Mouse (Mus musculus): ENCODE data around the gene Gm49333. TPM values are rescaled to one million over a fixed set of nuclear protein-coding genes. Genes with fewer than 3 reads are reported as not detected.

The Gm49333 gene
- polyA plus RNA-seq, 1 experiment: not detected

- no peak overlapping the region for H3K4me3 ChIP-seq (replicated peaks; ENCODE audit: insufficient read depth, low read depth, low read length)
- DNase-seq: no peak
- WGBS: 64% methylated on average over 7 of the region's 7 CpGs
- H3K27ac ChIP-seq (ENCODE audit: insufficient read depth, low read length): no peak overlapping the region
- H3K4me1 ChIP-seq (ENCODE audit: control insufficient read depth, insufficient read depth, low read length): no peaks in the 10 kb centered on the region
- no peaks in the 10 kb centered on the region; the same call in 1 of the 2 replicates for H3K27me3 ChIP-seq (ENCODE audit: control insufficient read depth, insufficient read depth, low read length)
- TF ChIP-seq POLR2A (IDR thresholded peaks at IDR 0.05; ENCODE audit: borderline replicate concordance, insufficient read depth, low read length): no peak
These were observed 16.2 kb upstream of the Gm49333 start for GRCm38 (mm10) chr16:20595060-20595673.

GRCm38 (mm10) chr16:20595737-20596136 lies 15.7 kb upstream of the Gm49333 start:
- H3K4me1 ChIP-seq (ENCODE audit: control insufficient read depth, insufficient read depth, low read length): no peaks in the 10 kb centered on the region
- H3K27me3 ChIP-seq (ENCODE audit: control insufficient read depth, insufficient read depth, low read length): no peaks in the 10 kb centered on the region; the same call in 1 of the 2 replicates
- 85% methylated on average over 4 of the region's 4 CpGs for WGBS
- no peak for TF ChIP-seq POLR2A (IDR thresholded peaks at IDR 0.05; ENCODE audit: borderline replicate concordance, insufficient read depth, low read length)
- no peak for DNase-seq
- no peak overlapping the region for H3K27ac ChIP-seq (ENCODE audit: insufficient read depth, low read length)
- no peak overlapping the region for H3K4me3 ChIP-seq (replicated peaks; ENCODE audit: insufficient read depth, low read depth, low read length)

GRCm38 (mm10) chr16:20596687-20597441 lies 14.5 kb upstream of the Gm49333 start:
- 71% methylated on average over 7 of the region's 7 CpGs for WGBS
- Histone ChIP-seq H3K4me1 (ENCODE audit: control insufficient read depth, insufficient read depth, low read length) (no peaks in the 10 kb centered on the region), H3K27ac (ENCODE audit: insufficient read depth, low read length) (no peak overlapping the region), H3K27me3 (ENCODE audit: control insufficient read depth, insufficient read depth, low read length) (no peaks in the 10 kb centered on the region; the same call in 1 of the 2 replicates), H3K4me3 (replicated peaks; ENCODE audit: insufficient read depth, low read depth, low read length) (no peak overlapping the region)
- TF ChIP-seq POLR2A (IDR thresholded peaks at IDR 0.05; ENCODE audit: borderline replicate concordance, insufficient read depth, low read length): no peak
- no peak for TF ChIP-seq CTCF (IDR thresholded peaks at IDR 0.05; ENCODE audit: borderline replicate concordance, insufficient read depth, low read depth, low read length)
- no peak for DNase-seq

GRCm38 (mm10) chr16:20600511-20600910 lies 10.9 kb upstream of the Gm49333 start:
- H3K27me3 ChIP-seq (ENCODE audit: control insufficient read depth, insufficient read depth, low read length): no peaks in the 10 kb centered on the region; the same call in 1 of the 2 replicates
- no peaks in the 10 kb centered on the region for H3K4me1 ChIP-seq (ENCODE audit: control insufficient read depth, insufficient read depth, low read length)
- WGBS: 13% methylated on average over 5 of the region's 5 CpGs
- no peak overlapping the region for H3K4me3 ChIP-seq (replicated peaks; ENCODE audit: insufficient read depth, low read depth, low read length)
- H3K27ac ChIP-seq (ENCODE audit: insufficient read depth, low read length): no peak overlapping the region
- TF ChIP-seq POLR2A (IDR thresholded peaks at IDR 0.05; ENCODE audit: borderline replicate concordance, insufficient read depth, low read length) (no peak), CTCF (IDR thresholded peaks at IDR 0.05; ENCODE audit: borderline replicate concordance, insufficient read depth, low read depth, low read length) (no peak)
- no peak for DNase-seq

GRCm38 (mm10) chr16:20604705-20605104 lies 6.7 kb upstream of the Gm49333 start:
- Histone ChIP-seq H3K27me3 (ENCODE audit: control insufficient read depth, insufficient read depth, low read length) (no peaks in the 10 kb centered on the region), H3K4me3 (replicated peaks; ENCODE audit: insufficient read depth, low read depth, low read length) (no peak overlapping the region), H3K4me1 (ENCODE audit: control insufficient read depth, insufficient read depth, low read length) (no peaks in the 10 kb centered on the region), H3K27ac (ENCODE audit: insufficient read depth, low read length) (no peak overlapping the region)
- WGBS: 19% methylated on average over 9 of the region's 9 CpGs
- DNase-seq: no peak
- no peak for TF ChIP-seq CTCF (IDR thresholded peaks at IDR 0.05; ENCODE audit: borderline replicate concordance, insufficient read depth, low read depth, low read length)
- TF ChIP-seq POLR2A (IDR thresholded peaks at IDR 0.05; ENCODE audit: borderline replicate concordance, insufficient read depth, low read length): no peak

- TF ChIP-seq POLR2A (IDR thresholded peaks at IDR 0.05; ENCODE audit: borderline replicate concordance, insufficient read depth, low read length) (peak; percentile 97), CTCF (IDR thresholded peaks at IDR 0.05; ENCODE audit: borderline replicate concordance, insufficient read depth, low read depth, low read length) (no peak)
- H3K4me3 ChIP-seq (replicated peaks; ENCODE audit: insufficient read depth, low read depth, low read length): peak overlapping the region; percentile 96
- DNase-seq: peak; percentile 80 to 82
- peak overlapping the region; percentile 55 for H3K27ac ChIP-seq (ENCODE audit: insufficient read depth, low read length)
- H3K27me3 ChIP-seq (ENCODE audit: control insufficient read depth, insufficient read depth, low read length): no peaks in the 10 kb centered on the region
- under 1% methylated on average over 28 of the region's 28 CpGs for WGBS
- H3K4me1 ChIP-seq (ENCODE audit: control insufficient read depth, insufficient read depth, low read length): no peaks in the 10 kb centered on the region
These were observed 681 bp upstream of the Gm49333 start for GRCm38 (mm10) chr16:20610501-20611356.

GRCm38 (mm10) chr16:20619541-20620398 lies 8.4 kb downstream of the Gm49333 start:
- Histone ChIP-seq H3K4me1 (ENCODE audit: control insufficient read depth, insufficient read depth, low read length) (peaks cover 4% of the 10 kb centered on the region; the same call in 1 of the 2 replicates), H3K27ac (ENCODE audit: insufficient read depth, low read length) (0 out of 2 replicates have a peak overlapping the region, but pooled peaks have one; percentile 27), H3K4me3 (replicated peaks; ENCODE audit: insufficient read depth, low read depth, low read length) (peak overlapping the region; percentile 91), H3K27me3 (ENCODE audit: control insufficient read depth, insufficient read depth, low read length) (no peaks in the 10 kb centered on the region)
- no peak for TF ChIP-seq POLR2A (IDR thresholded peaks at IDR 0.05; ENCODE audit: borderline replicate concordance, insufficient read depth, low read length)
- TF ChIP-seq CTCF (IDR thresholded peaks at IDR 0.05; ENCODE audit: borderline replicate concordance, insufficient read depth, low read depth, low read length): no peak
- WGBS: 2% methylated on average over 80 of the region's 83 CpGs
- peak; percentile 20 to 57 for DNase-seq
